Mouse (Mus musculus) liver, embryonic 13.5 days (tissue): ENCODE measurements around the gene Ptdss2. TPM values are rescaled to one million over a fixed set of nuclear protein-coding genes. Genes with fewer than 3 reads are reported as not detected.

Experiments
- ATAC-seq: fragments of 200-750 bp; cut with Nextera tagmentation; 2 replicates; pipeline ENCODE4 v1.8.0; 2017; ENCODE audit warnings: low read depth, mild to moderate bottlenecking, moderate number of reproducible peaks, moderate library complexity
- DNase-seq: peaks from one replicate; pipeline ENCODE4 v3.0.0; 2022
- H3K27ac ChIP-seq: fragments of 300-500 bp; sonication (generic); 2 replicates; pipeline ENCODE4 v1.5.1; 2015; ENCODE audit warnings: moderate library complexity, mild to moderate bottlenecking, inconsistent platforms
- H3K27me3 ChIP-seq: fragments of 300-500 bp; sonication (generic); 2 replicates; pipeline ENCODE4 v1.6.1; 2015; ENCODE audit warnings: mild to moderate bottlenecking, inconsistent platforms
- H3K36me3 ChIP-seq: fragments of 300-500 bp; sonication (generic); 2 replicates; pipeline ENCODE4 v1.6.1; 2015; ENCODE audit warnings: mild to moderate bottlenecking, inconsistent platforms
- H3K4me1 ChIP-seq: fragments of 300-500 bp; sonication (generic); replicated peaks from 2 replicates; pipeline ENCODE4 v1.6.1; 2015; ENCODE audit warnings: inconsistent platforms
- H3K4me2 ChIP-seq: fragments of 300-500 bp; sonication (generic); 2 replicates; pipeline ENCODE4 v1.6.1; 2015; ENCODE audit warnings: inconsistent platforms, mild to moderate bottlenecking, moderate library complexity
- H3K4me3 ChIP-seq: fragments of 300-500 bp; sonication (generic); replicated peaks from 2 replicates; pipeline ENCODE4 v1.5.1; 2015; ENCODE audit warnings: mild to moderate bottlenecking, inconsistent platforms
- H3K9ac ChIP-seq: fragments of 300-500 bp; sonication (generic); 2 replicates; pipeline ENCODE4 v1.6.1; 2015; ENCODE audit warnings: mild to moderate bottlenecking, inconsistent platforms
- H3K9me3 ChIP-seq: fragments of 300-500 bp; sonication (generic); replicated peaks from 2 replicates; pipeline ENCODE4 v1.6.1; 2016; ENCODE audit warnings: inconsistent platforms
- WGBS: fragments of 180-500 bp; shearing (Covaris S2); methylation state at CpG from one replicate; pipeline ENCODE4 v1.1.7; 2015; ENCODE audit not compliant: insufficient replicate concordance; 5-methylcytosine and 5-hydroxymethylcytosine counted together
- polyA plus RNA-seq: library from polyadenylated mRNA; unstranded; fragments of >200 nt; fragmentation: Nextera tagmentation; extraction: Ambion mirVana; gene quantifications from 2 replicates; pipeline ENCODE4 v1.2.1, GENCODE M21; 2015

Gene Ptdss2
- polyA plus RNA-seq, 1 experiment from 2014 or later: 147 TPM

DNA sequence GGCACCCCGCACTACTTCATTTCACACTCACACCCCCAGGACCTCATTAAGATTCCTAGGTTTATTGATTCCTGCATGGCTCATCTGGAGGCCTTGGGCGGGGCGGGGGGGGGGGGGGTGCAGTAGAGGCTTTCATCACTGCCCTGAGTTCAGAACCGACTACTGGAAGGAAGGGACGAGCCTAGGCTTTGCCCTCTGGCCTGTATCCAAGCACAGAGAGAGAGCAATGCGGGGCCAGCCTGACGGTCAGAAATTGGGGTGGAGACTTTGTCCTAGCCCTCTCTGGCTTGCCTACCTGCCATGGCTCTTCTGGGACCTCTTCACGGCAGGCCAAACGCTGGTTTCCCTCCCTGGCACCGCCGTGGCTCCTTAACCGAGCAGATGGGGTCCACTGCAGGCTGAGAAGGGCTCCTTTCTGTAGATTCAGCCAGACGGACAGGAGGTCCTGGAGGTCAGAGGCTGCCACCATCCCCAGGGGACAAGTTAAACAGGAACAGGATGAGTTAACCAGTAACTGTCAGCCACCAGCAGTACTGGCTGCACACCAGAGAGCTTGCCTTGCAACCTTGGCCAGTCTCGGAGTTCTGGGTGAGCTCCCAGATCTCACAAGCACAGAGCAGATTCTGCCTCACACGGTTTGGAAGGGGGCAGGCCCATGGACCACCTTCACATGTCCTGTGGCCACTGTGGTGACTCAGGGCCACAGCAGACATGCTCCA, 27.5 kb upstream of the Ptdss2 start:
- no peak for DNase-seq
- ATAC-seq: peak; percentile 26
- Histone ChIP-seq H3K36me3 (no peaks in the 10 kb centered on the region), H3K27ac (peak overlapping the region; percentile 77), H3K9ac (peak overlapping the region; percentile 57), H3K9me3 (no peaks in the 10 kb centered on the region), H3K4me1 (peaks cover 60% of the 10 kb centered on the region), H3K4me2 (peak overlapping the region; percentile 53), H3K27me3 (peaks cover 25% of the 10 kb centered on the region), H3K4me3 (peak overlapping the region; percentile 18; the same call in 1 of the 2 replicates)
- WGBS: 65% methylated on average over 15 of the region's 15 CpGs

DNA sequence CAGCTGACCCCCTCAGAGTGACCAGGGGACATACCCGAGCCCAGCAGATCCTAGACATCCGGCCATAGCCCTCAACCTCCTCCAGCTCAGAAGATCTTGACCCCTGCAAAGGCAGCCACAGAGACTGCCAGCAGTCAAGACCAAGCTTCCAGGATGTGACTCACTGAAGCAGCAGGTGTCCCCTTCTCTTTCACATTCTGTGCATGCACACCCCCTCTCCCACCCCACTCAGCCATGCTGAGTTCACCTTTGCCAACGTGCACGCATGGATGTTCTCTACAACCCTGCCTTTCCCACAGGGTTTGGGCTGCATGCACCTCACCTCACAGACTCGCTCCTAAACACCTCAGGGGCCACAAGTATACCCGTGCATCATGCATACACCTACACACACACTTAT, 26.2 kb upstream of the Ptdss2 start:
- no peak for DNase-seq
- Histone ChIP-seq H3K36me3 (no peaks in the 10 kb centered on the region), H3K27me3 (peaks cover 25% of the 10 kb centered on the region), H3K4me3 (peak overlapping the region; percentile 37), H3K9ac (peak overlapping the region; percentile 57; the same call in 1 of the 2 replicates), H3K4me2 (peak overlapping the region; percentile 53), H3K9me3 (no peaks in the 10 kb centered on the region), H3K4me1 (peaks cover 70% of the 10 kb centered on the region), H3K27ac (peak overlapping the region; percentile 77)
- WGBS: 55% methylated on average over 6 of the region's 6 CpGs
- ATAC-seq: no peak

DNA sequence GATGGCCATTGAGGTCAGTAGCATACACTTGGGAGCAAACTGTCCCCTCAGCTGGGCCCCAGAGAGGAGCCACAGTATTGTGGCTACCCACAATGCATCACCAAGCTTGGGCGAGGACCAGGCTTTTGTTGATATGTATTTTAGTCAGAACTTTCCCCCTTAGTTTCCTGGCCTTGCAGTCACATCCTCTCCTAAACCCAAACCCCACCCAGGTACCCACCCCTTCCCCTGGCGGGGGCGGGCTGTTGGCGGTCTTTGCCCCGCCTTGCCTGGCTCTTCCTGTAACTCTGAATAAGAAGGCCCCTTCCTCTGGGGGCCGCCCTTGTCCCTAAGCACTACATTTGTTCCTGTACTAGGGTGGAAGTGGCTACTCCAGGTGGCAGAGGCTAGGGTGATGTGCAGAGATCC, 25.5 kb upstream of the Ptdss2 start:
- DNase-seq (peak; percentile 60), ATAC-seq (peak; percentile 39)
- peak overlapping the region; percentile 37 for H3K4me3 ChIP-seq
- H3K27me3 ChIP-seq: peaks cover 29% of the 10 kb centered on the region
- WGBS: 3% methylated on average over 6 of the region's 6 CpGs
- H3K4me1 ChIP-seq: peaks cover 70% of the 10 kb centered on the region
- no peaks in the 10 kb centered on the region for H3K9me3 ChIP-seq
- peak overlapping the region; percentile 53 for H3K4me2 ChIP-seq
- H3K27ac ChIP-seq: peak overlapping the region; percentile 77
- no peaks in the 10 kb centered on the region for H3K36me3 ChIP-seq
- H3K9ac ChIP-seq: peak overlapping the region; percentile 57; the same call in 1 of the 2 replicates

DNA sequence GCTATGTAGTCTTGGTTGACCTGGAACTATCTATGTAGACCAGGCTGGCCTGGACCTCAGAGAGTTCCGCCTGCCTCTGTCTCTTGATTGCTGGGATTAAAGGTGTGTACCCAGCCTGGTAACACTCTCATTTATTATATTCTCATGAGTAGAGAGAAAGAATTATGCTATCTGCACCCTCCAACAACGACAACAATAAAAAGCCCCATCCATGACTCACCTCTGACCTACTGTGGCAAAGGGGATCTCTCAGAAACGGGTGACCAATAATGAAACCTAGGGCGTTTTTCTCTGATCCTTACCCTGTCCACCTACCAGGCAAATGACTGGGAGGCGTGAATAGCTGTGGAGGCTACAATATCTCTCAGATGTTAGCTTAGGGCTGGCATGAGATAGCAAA, 25.0 kb upstream of the Ptdss2 start:
- Histone ChIP-seq H3K9me3 (no peaks in the 10 kb centered on the region), H3K4me2 (peak overlapping the region; percentile 53), H3K9ac (peak overlapping the region; percentile 57; the same call in 1 of the 2 replicates), H3K27ac (peak overlapping the region; percentile 77), H3K4me1 (peaks cover 64% of the 10 kb centered on the region), H3K4me3 (no peak overlapping the region), H3K27me3 (peaks cover 32% of the 10 kb centered on the region), H3K36me3 (no peaks in the 10 kb centered on the region)
- no peak for ATAC-seq
- WGBS: 60% methylated on average over 5 of the region's 5 CpGs
- no peak for DNase-seq

DNA sequence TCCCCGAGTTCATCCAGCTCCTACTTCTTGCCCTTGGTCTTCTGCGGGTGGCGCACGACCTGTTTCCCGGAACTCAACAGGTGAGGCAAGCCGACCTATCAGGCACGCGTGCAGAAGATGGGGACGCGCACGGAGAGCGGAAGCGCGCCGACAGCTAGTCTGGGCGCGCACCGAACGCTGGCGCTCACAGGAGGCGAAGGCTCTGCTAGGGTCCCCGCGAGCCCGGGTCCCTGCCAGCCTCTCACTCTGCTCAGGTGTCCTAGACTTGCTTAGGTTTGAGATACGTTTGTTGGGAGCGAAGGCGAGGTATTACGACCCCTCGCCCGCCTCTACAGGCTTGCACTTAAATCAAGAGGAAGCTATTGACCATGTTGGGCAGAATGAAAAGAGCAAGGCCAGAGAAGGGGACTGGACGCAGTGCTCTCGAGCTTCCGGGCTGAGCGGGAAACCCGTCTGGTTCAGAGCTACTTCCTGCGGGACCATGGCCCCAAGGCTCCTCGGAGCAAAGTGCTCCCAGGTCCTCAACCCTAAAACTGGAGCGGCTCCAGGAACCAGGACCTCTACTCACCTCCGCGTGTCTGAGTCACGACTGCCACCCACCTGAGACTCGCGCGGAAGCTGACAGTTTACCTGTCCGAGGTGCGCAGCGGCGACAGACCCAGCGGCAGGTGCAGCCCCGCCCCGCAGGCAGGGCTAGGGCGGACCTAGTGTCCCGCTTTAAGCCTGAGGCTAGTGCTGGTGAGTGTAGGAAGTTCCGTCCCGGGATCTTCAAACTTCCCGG, 22.1 kb upstream of the Ptdss2 start, which contains the start of gene Sigirr:
Sigirr (minus strand) TSS at position 662 of the 781 bp plus-strand sequence.
- Histone ChIP-seq H3K4me2 (peak within 1 kb of the TSS; percentile 83), H3K4me3 (peak within 1 kb of the TSS; percentile 57), H3K9ac (peak within 1 kb of the TSS; percentile 60), H3K27ac (no peak within 1 kb of the TSS), H3K9me3 (no peaks in the 10 kb centered on the region), H3K36me3 (no peaks in the 10 kb centered on the region), H3K4me1 (peaks cover 61% of the 10 kb centered on the region), H3K27me3 (peaks cover 32% of the 10 kb centered on the region)
- ATAC-seq (no peak), DNase-seq (no peak)
- WGBS: 2% methylated on average over 56 of the region's 56 CpGs

DNA sequence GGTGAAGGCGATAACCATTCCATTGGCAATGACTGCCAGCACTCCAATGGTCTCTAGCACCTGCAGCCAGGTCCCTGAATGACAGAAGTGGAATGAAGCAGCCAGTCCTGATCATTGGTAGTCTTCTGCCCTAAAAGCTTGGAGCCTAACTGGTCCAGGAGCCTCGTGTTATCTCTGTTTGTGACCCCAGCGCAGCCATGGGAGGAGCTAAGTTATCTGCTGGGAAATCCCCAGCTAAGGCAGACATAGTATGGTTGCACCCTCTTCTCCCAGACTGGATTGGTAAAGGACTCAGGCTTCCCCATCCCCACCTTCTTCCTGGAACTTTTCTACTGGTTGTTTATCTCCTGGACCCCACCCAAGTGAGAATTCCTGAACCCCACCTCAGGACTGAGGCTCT, 19.0 kb upstream of the Ptdss2 start:
- DNase-seq (no peak), ATAC-seq (peak; percentile 81)
- Histone ChIP-seq H3K4me3 (no peak overlapping the region), H3K4me1 (peaks cover 34% of the 10 kb centered on the region), H3K4me2 (peak overlapping the region; percentile 23), H3K9me3 (no peaks in the 10 kb centered on the region), H3K36me3 (no peaks in the 10 kb centered on the region), H3K9ac (0 out of 2 replicates have a peak overlapping the region, but pooled peaks have one; percentile 26), H3K27ac (peak overlapping the region; percentile 14; the same call in 1 of the 2 replicates), H3K27me3 (peaks cover 40% of the 10 kb centered on the region)
- 40% methylated on average over 3 of the region's 3 CpGs for WGBS

DNA sequence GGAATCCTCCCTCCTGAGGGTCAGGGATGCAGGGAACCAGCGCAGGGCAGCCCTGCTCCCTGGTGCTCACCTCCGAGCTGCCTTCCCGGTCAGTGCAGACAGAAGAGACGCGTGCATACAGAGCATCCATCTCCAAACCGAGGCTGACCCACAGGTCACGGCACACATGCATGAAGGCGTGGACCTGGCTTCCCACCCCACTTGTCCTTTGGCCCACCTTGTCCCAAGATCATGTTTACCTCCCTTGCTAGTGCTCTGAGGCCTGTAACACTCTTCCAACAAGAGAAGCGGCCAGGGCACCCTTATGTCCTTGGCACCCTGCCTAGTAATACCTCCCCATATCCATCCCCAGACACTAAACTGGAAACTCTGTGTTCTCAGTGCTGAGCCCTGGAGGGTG, 6.3 kb upstream of the Ptdss2 start:
- no peak for DNase-seq
- WGBS: 71% methylated on average over 9 of the region's 9 CpGs
- ATAC-seq: no peak
- H3K4me2 ChIP-seq: no peak overlapping the region
- H3K27ac ChIP-seq: no peak overlapping the region
- H3K4me3 ChIP-seq: no peak overlapping the region
- H3K9ac ChIP-seq: no peak overlapping the region
- peaks cover 36% of the 10 kb centered on the region for H3K4me1 ChIP-seq
- H3K9me3 ChIP-seq: no peaks in the 10 kb centered on the region
- H3K36me3 ChIP-seq: no peaks in the 10 kb centered on the region
- peaks cover 12% of the 10 kb centered on the region; the same call in 1 of the 2 replicates for H3K27me3 ChIP-seq

DNA sequence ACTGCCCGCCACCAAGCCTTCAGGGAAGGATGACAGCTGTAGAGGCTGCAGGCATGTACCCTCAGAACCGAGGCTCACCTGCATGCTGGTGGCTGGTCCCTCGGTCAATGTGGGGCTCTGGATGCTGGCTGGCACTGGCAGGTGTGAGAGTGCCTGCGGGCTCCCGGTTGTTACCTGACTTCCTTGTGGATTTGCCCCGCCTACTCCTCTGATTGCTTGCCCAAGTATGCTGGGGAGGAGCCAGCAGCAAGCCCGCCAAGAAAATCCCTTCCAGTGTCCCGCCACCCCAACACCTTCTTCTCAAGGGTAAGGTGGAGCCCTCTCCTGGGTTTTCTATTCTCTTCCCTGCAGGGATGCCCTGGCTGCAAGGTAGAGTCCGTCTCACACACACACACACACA, 4.5 kb upstream of the Ptdss2 start, which contains the start of gene Ano9:
Ano9 (minus strand) TSS at position 171 of the 400 bp plus-strand sequence.
- ATAC-seq (no peak), DNase-seq (no peak)
- 41% methylated on average over 9 of the region's 9 CpGs for WGBS
- peaks cover 52% of the 10 kb centered on the region for H3K4me1 ChIP-seq
- H3K4me2 ChIP-seq: no peak within 1 kb of the TSS
- no peak within 1 kb of the TSS for H3K27ac ChIP-seq
- H3K36me3 ChIP-seq: no peaks in the 10 kb centered on the region
- peak within 1 kb of the TSS; percentile 11; the same call in 1 of the 2 replicates for H3K9ac ChIP-seq
- peaks cover 12% of the 10 kb centered on the region; the same call in 1 of the 2 replicates for H3K27me3 ChIP-seq
- no peaks in the 10 kb centered on the region for H3K9me3 ChIP-seq
- H3K4me3 ChIP-seq: no peak within 1 kb of the TSS

DNA sequence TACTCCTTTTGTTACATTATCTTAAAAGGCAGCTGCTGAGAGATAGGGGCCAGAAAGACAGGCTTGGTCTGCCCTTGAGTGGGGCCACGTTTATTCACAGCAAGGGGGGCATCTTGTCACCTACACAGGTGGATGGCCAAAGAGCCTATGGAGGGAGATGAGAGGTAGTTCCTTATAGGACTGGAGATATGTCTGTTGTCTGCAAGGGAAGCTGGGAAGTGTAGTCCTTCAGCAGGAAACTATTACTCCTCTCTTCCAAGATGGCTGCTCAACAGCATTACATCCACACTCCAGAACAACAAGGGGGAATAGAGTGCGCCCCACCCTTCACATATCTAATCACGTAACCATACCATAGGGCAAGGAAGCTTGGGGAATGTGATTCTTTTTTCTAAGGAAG, 2.7 kb upstream of the Ptdss2 start:
- WGBS: 42% methylated on average over 3 of the region's 3 CpGs
- ATAC-seq (no peak), DNase-seq (no peak)
- Histone ChIP-seq H3K36me3 (no peaks in the 10 kb centered on the region), H3K9me3 (no peaks in the 10 kb centered on the region), H3K4me1 (peaks cover 64% of the 10 kb centered on the region), H3K27me3 (peaks cover 12% of the 10 kb centered on the region; the same call in 1 of the 2 replicates), H3K4me2 (no peak overlapping the region), H3K27ac (peak overlapping the region; percentile 81; the same call in 1 of the 2 replicates), H3K9ac (peak overlapping the region; percentile 44), H3K4me3 (no peak overlapping the region)

DNA sequence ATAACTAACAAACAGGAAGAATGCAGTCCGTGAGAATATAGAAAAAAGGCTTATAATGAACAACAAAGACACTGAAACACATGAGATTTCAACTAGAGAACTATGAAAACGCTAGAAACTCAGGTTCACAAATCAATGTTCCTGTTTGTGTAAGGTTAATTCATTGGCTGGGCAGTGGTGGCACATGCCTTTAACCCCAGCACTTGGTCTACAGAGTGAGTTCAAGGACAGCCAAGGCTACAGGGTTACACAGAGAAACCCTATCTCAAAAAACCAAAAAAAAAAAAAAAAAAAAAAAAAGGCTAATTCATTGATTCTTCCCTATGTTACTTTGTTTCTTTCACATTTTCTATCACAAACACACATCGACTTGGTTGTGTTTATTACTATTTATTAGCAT, 1.6 kb upstream of the Ptdss2 start:
- Histone ChIP-seq H3K4me2 (no peak overlapping the region), H3K9ac (no peak overlapping the region), H3K4me3 (no peak overlapping the region), H3K4me1 (peaks cover 75% of the 10 kb centered on the region), H3K27ac (peak overlapping the region; percentile 81), H3K36me3 (no peaks in the 10 kb centered on the region), H3K9me3 (no peaks in the 10 kb centered on the region), H3K27me3 (peaks cover 5% of the 10 kb centered on the region; the same call in 1 of the 2 replicates)
- DNase-seq (no peak), ATAC-seq (no peak)
- WGBS: 72% methylated on average over 3 of the region's 3 CpGs

DNA sequence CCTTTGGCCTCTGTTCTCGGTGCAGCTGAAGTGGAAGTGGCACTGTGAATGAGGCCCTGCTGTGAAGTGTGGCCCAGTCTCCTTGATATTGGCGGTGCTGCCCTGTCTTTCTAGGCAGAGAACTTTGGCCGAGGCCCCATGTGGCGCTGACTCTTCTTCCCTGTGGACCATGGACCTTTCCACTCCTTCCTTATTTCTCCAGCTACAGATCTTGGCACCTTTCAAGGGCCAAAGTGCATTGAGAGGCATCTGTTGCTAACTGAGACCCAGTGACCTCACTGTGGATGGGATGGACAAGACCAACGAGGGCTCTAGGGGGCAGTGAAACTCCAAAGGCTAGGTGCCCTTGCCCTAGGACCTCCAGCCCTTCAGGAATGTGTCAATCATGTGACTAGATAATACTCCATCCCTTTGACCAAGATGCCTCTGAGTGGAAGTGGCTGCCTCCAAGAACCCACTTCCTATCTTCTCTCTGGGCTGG, 1.1 kb upstream of the Ptdss2 start:
- ATAC-seq: no peak
- Histone ChIP-seq H3K27ac (peak overlapping the region; percentile 81), H3K4me3 (no peak overlapping the region), H3K9me3 (no peaks in the 10 kb centered on the region), H3K9ac (no peak overlapping the region), H3K27me3 (peaks cover 5% of the 10 kb centered on the region; the same call in 1 of the 2 replicates), H3K4me2 (no peak overlapping the region), H3K36me3 (no peaks in the 10 kb centered on the region), H3K4me1 (peaks cover 80% of the 10 kb centered on the region)
- whole genome bisulfite sequencing: 70% methylated on average over 5 of the region's 5 CpGs
- DNase-seq: no peak
